Mouse (Mus musculus): ENCODE data around the gene Zbtb9. TPM values are rescaled to one million over a fixed set of nuclear protein-coding genes. Genes with fewer than 3 reads are reported as not detected.
A peak's percentile ranks its signal among the peaks of the same experiment; 100 is the strongest.

Zbtb9 gene
- polyA plus RNA-seq, 1 experiment = 3.0 TPM

- no peak overlapping the region for H3K4me3 ChIP-seq (ENCODE audit: insufficient read depth, low read depth, low read length)
- no peak overlapping the region for H3K27ac ChIP-seq (replicated peaks; ENCODE audit: low read depth, low read length)
- H3K4me1 ChIP-seq (ENCODE audit: control insufficient read depth, insufficient read depth, insufficient read length, low read length) = no peaks in the 10 kb centered on the region
Observed at GRCm38 (mm10) chr17:27005644-27006043, 32.7 kb downstream of the Zbtb9 start.

- Histone ChIP-seq H3K27ac (replicated peaks; ENCODE audit: low read depth, low read length) (no peak overlapping the region), H3K4me1 (ENCODE audit: control insufficient read depth, insufficient read depth, insufficient read length, low read length) (no peaks in the 10 kb centered on the region), H3K4me3 (ENCODE audit: insufficient read depth, low read depth, low read length) (no peak overlapping the region)
Observed at GRCm38 (mm10) chr17:27008277-27008676, 35.3 kb downstream of the Zbtb9 start.

GRCm38 (mm10) chr17:27011167-27011566, 38.2 kb downstream of the Zbtb9 start:
- H3K4me3 ChIP-seq (ENCODE audit: insufficient read depth, low read depth, low read length) = no peak overlapping the region
- no peaks in the 10 kb centered on the region for H3K4me1 ChIP-seq (ENCODE audit: control insufficient read depth, insufficient read depth, insufficient read length, low read length)
- H3K27ac ChIP-seq (replicated peaks; ENCODE audit: low read depth, low read length) = no peak overlapping the region

- no peak overlapping the region for H3K4me3 ChIP-seq (ENCODE audit: insufficient read depth, low read depth, low read length)
- no peaks in the 10 kb centered on the region for H3K4me1 ChIP-seq (ENCODE audit: control insufficient read depth, insufficient read depth, insufficient read length, low read length)
- no peak overlapping the region for H3K27ac ChIP-seq (replicated peaks; ENCODE audit: low read depth, low read length)
Observed at GRCm38 (mm10) chr17:27011998-27012672, 39.2 kb downstream of the Zbtb9 start.

- Histone ChIP-seq H3K27ac (replicated peaks; ENCODE audit: low read depth, low read length) (no peak overlapping the region), H3K4me3 (ENCODE audit: insufficient read depth, low read depth, low read length) (no peak overlapping the region), H3K4me1 (ENCODE audit: control insufficient read depth, insufficient read depth, insufficient read length, low read length) (no peaks in the 10 kb centered on the region)
Observed at GRCm38 (mm10) chr17:27012909-27013308, 39.9 kb downstream of the Zbtb9 start.

- Histone ChIP-seq H3K4me1 (ENCODE audit: control insufficient read depth, insufficient read depth, insufficient read length, low read length) (0 out of 2 replicates have a peak, but pooled peaks cover 2% of the 10 kb centered on the region), H3K27ac (replicated peaks; ENCODE audit: low read depth, low read length) (peak overlapping the region; percentile 87), H3K4me3 (ENCODE audit: insufficient read depth, low read depth, low read length) (peak overlapping the region; percentile 80)
Observed at GRCm38 (mm10) chr17:27017564-27018499, 44.9 kb downstream of the Zbtb9 start.

GRCm38 (mm10) chr17:27018555-27019196, 45.7 kb downstream of the Zbtb9 start:
- peak overlapping the region; percentile 87; the same call in 1 of the 2 replicates for H3K27ac ChIP-seq (replicated peaks; ENCODE audit: low read depth, low read length)
- peak overlapping the region; percentile 80 for H3K4me3 ChIP-seq (ENCODE audit: insufficient read depth, low read depth, low read length)
- H3K4me1 ChIP-seq (ENCODE audit: control insufficient read depth, insufficient read depth, insufficient read length, low read length) = 0 out of 2 replicates have a peak, but pooled peaks cover 2% of the 10 kb centered on the region

- Histone ChIP-seq H3K4me3 (ENCODE audit: insufficient read depth, low read depth, low read length) (no peak overlapping the region), H3K4me1 (ENCODE audit: control insufficient read depth, insufficient read depth, insufficient read length, low read length) (0 out of 2 replicates have a peak, but pooled peaks cover 2% of the 10 kb centered on the region), H3K27ac (replicated peaks; ENCODE audit: low read depth, low read length) (no peak overlapping the region)
Observed at GRCm38 (mm10) chr17:27021076-27021475, 48.1 kb downstream of the Zbtb9 start.

GRCm38 (mm10) chr17:27021736-27022135, 48.8 kb downstream of the Zbtb9 start:
- Histone ChIP-seq H3K4me3 (ENCODE audit: insufficient read depth, low read depth, low read length) (no peak overlapping the region), H3K4me1 (ENCODE audit: control insufficient read depth, insufficient read depth, insufficient read length, low read length) (0 out of 2 replicates have a peak, but pooled peaks cover 2% of the 10 kb centered on the region), H3K27ac (replicated peaks; ENCODE audit: low read depth, low read length) (no peak overlapping the region)

- Histone ChIP-seq H3K4me1 (ENCODE audit: control insufficient read depth, insufficient read depth, insufficient read length, low read length) (0 out of 2 replicates have a peak, but pooled peaks cover 2% of the 10 kb centered on the region), H3K27ac (replicated peaks; ENCODE audit: low read depth, low read length) (no peak overlapping the region), H3K4me3 (ENCODE audit: insufficient read depth, low read depth, low read length) (no peak overlapping the region)
Observed at GRCm38 (mm10) chr17:27023342-27023741, 50.4 kb downstream of the Zbtb9 start.

- no peak overlapping the region for H3K27ac ChIP-seq (replicated peaks; ENCODE audit: low read depth, low read length)
- no peak overlapping the region for H3K4me3 ChIP-seq (ENCODE audit: insufficient read depth, low read depth, low read length)
- no peaks in the 10 kb centered on the region for H3K4me1 ChIP-seq (ENCODE audit: control insufficient read depth, insufficient read depth, insufficient read length, low read length)
Observed at GRCm38 (mm10) chr17:27025326-27025902, 52.4 kb downstream of the Zbtb9 start.

GRCm38 (mm10) chr17:27025951-27026350, 53.0 kb downstream of the Zbtb9 start:
- Histone ChIP-seq H3K27ac (replicated peaks; ENCODE audit: low read depth, low read length) (no peak overlapping the region), H3K4me3 (ENCODE audit: insufficient read depth, low read depth, low read length) (no peak overlapping the region), H3K4me1 (ENCODE audit: control insufficient read depth, insufficient read depth, insufficient read length, low read length) (no peaks in the 10 kb centered on the region)

- Histone ChIP-seq H3K4me1 (ENCODE audit: control insufficient read depth, insufficient read depth, insufficient read length, low read length) (no peaks in the 10 kb centered on the region), H3K27ac (replicated peaks; ENCODE audit: low read depth, low read length) (peak overlapping the region; percentile 91), H3K4me3 (ENCODE audit: insufficient read depth, low read depth, low read length) (peak overlapping the region; percentile 92)
Observed at GRCm38 (mm10) chr17:27027460-27028283, 54.7 kb downstream of the Zbtb9 start.

GRCm38 (mm10) chr17:27028284-27028795, 55.4 kb downstream of the Zbtb9 start:
- H3K27ac ChIP-seq (replicated peaks; ENCODE audit: low read depth, low read length) = peak overlapping the region; percentile 91
- peak overlapping the region; percentile 92 for H3K4me3 ChIP-seq (ENCODE audit: insufficient read depth, low read depth, low read length)
- H3K4me1 ChIP-seq (ENCODE audit: control insufficient read depth, insufficient read depth, insufficient read length, low read length) = no peaks in the 10 kb centered on the region
